Mouse (Mus musculus) thymus, adult 2 months (tissue): Measurements from ENCODE around the gene Caprin1. TPM values are rescaled to one million over a fixed set of nuclear protein-coding genes. Genes with fewer than 3 reads are reported as not detected.
A peak's percentile ranks its signal among the peaks of the same experiment; 100 is the strongest.

Source experiments
- DNase-seq: peaks from one replicate; pipeline ENCODE4 v3.0.0; 2021
- H3K27ac ChIP-seq: fragments of 200-500 bp; 2 replicates; pipeline ENCODE4 v1.5.1; 2012; ENCODE audit warnings: low read length, control low read depth; ENCODE audit not compliant: control insufficient read depth, insufficient read depth
- H3K27me3 ChIP-seq: fragments of 200-500 bp; 2 replicates; pipeline ENCODE4 v1.6.1; 2012; ENCODE audit warnings: mild to moderate bottlenecking, low read length, moderate library complexity, mixed read lengths; ENCODE audit not compliant: control insufficient read depth, insufficient read depth
- H3K36me3 ChIP-seq: fragments of 200-500 bp; 2 replicates; pipeline ENCODE4 v1.6.1; 2012; ENCODE audit warnings: mild to moderate bottlenecking, low read length, moderate library complexity; ENCODE audit not compliant: control insufficient read depth, insufficient read depth
- H3K4me1 ChIP-seq: fragments of 200-500 bp; replicated peaks from 2 replicates; pipeline ENCODE4 v1.6.1; 2012; ENCODE audit warnings: low read length; ENCODE audit not compliant: control insufficient read depth, insufficient read depth
- H3K4me3 ChIP-seq: fragments of 200-500 bp; 2 replicates; pipeline ENCODE4 v1.5.1; 2012; ENCODE audit warnings: mild to moderate bottlenecking, low read length, control low read depth, moderate library complexity; ENCODE audit not compliant: control insufficient read depth, insufficient read depth
- CTCF ChIP-seq: fragments of 200-500 bp; IDR thresholded peaks from 2 replicates; pipeline ENCODE4 v1.5.1; 2012; ENCODE audit warnings: mild to moderate bottlenecking, control low read depth, low read length, moderate library complexity, borderline replicate concordance; ENCODE audit not compliant: control insufficient read depth, poor library complexity, insufficient read depth; ENCODE audit errors: extremely low read depth
- POLR2A ChIP-seq: fragments of 200-500 bp; IDR thresholded peaks from 2 replicates; pipeline ENCODE4 v1.6.1; 2012; ENCODE audit warnings: mild to moderate bottlenecking, low read length, control low read depth, moderate library complexity; ENCODE audit not compliant: control insufficient read depth, poor library complexity, insufficient read depth; ENCODE audit errors: extremely low read depth
- WGBS: fragments of 180-500 bp; shearing (Covaris S2); methylation state at CpG from one replicate; pipeline ENCODE4 v1.1.7; 2018; 5-methylcytosine and 5-hydroxymethylcytosine counted together
- polyA plus RNA-seq: library from polyadenylated mRNA; depleted of rRNA; stranded (reverse); fragments of >200 nt; gene quantifications from 2 replicates; pipeline ENCODE4 v1.2.3, GENCODE M21; 2012

Gene Caprin1
- polyA plus RNA-seq, 1 experiment, result 182 TPM

DNA sequence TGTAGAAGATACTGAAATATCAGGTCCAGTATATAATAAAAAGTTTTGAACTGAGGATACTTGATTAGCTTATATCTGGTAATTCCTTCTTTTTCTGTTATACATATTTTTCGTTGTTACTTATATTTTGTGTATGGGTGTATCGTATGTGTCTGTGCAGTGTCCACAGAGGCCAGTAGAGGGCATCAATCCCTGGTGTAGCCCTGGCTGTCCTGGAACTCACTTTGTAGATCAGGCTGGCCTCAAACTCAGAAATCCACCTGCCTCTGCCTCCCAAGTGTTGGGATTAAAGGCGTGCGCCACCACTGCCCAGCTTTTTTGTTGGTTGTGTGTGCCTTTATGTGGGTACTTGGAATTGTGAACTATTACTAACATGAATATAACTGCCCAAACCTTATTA lies 12.8 kb downstream of the Caprin1 start:
- peak; percentile 37 for DNase-seq
- TF ChIP-seq CTCF, result peak; percentile 38; the same call in 1 of the 2 replicates
- TF ChIP-seq POLR2A, result no peak

GRCm38 (mm10) chr2:103762492-103762891 lies 35.0 kb downstream of the Caprin1 start:
- peaks cover 17% of the 10 kb centered on the region for H3K36me3 ChIP-seq
- no peaks in the 10 kb centered on the region for H3K27me3 ChIP-seq
- no peak for DNase-seq
- no peak for TF ChIP-seq CTCF
- no peak for TF ChIP-seq POLR2A
- WGBS, result 83% methylated on average over 1 of the region's 1 CpGs
- peaks cover 2% of the 10 kb centered on the region; the same call in 1 of the 2 replicates for H3K4me1 ChIP-seq
- no peak overlapping the region for H3K27ac ChIP-seq
- H3K4me3 ChIP-seq, result no peak overlapping the region

More for the DNA sequence above, 12.8 kb downstream of the Caprin1 start:
- Histone ChIP-seq H3K4me1 (no peaks in the 10 kb centered on the region), H3K27me3 (no peaks in the 10 kb centered on the region), H3K4me3 (no peak overlapping the region), H3K27ac (no peak overlapping the region), H3K36me3 (peaks cover 38% of the 10 kb centered on the region)
- WGBS, result 95% methylated on average over 4 of the region's 4 CpGs

- peaks cover 2% of the 10 kb centered on the region; the same call in 1 of the 2 replicates for H3K4me1 ChIP-seq
- 30% methylated on average over 4 of the region's 4 CpGs for WGBS
- peaks cover 14% of the 10 kb centered on the region for H3K36me3 ChIP-seq
- no peak overlapping the region for H3K27ac ChIP-seq
- no peak for DNase-seq
- H3K27me3 ChIP-seq, result no peaks in the 10 kb centered on the region
- H3K4me3 ChIP-seq, result no peak overlapping the region
- TF ChIP-seq CTCF, result no peak
- no peak for TF ChIP-seq POLR2A
Measured at GRCm38 (mm10) chr2:103761993-103762392, 35.5 kb downstream of the Caprin1 start.

- peak within 1 kb of the TSS; percentile 56 for H3K4me3 ChIP-seq
- peaks cover 5% of the 10 kb centered on the region for H3K36me3 ChIP-seq
- H3K27ac ChIP-seq, result no peak within 1 kb of the TSS
- TF ChIP-seq POLR2A (no peak), CTCF (no peak; the same call in 1 of the 2 replicates)
- peaks cover 2% of the 10 kb centered on the region; the same call in 1 of the 2 replicates for H3K4me1 ChIP-seq
- H3K27me3 ChIP-seq, result no peaks in the 10 kb centered on the region
- under 1% methylated on average over 47 of the region's 47 CpGs for WGBS
- DNase-seq, result peak; percentile 97
Measured at GRCm38 (mm10) chr2:103760906-103761716, 36.3 kb downstream of the Caprin1 start, which contains the start of gene Nat10. TSS of gene Nat10 (minus strand) at chr2:103761270.

- WGBS, result under 1% methylated on average over 12 of the region's 12 CpGs
- DNase-seq, result no peak
- Histone ChIP-seq H3K36me3 (no peaks in the 10 kb centered on the region), H3K27ac (no peak overlapping the region), H3K27me3 (no peaks in the 10 kb centered on the region), H3K4me1 (peaks cover 2% of the 10 kb centered on the region; the same call in 1 of the 2 replicates), H3K4me3 (peak overlapping the region; percentile 56)
- TF ChIP-seq POLR2A, result no peak
- no peak for TF ChIP-seq CTCF
Measured at GRCm38 (mm10) chr2:103760421-103760820, 37.0 kb downstream of the Caprin1 start.

- TF ChIP-seq POLR2A, result no peak
- TF ChIP-seq CTCF, result no peak
- Histone ChIP-seq H3K4me3 (no peak overlapping the region), H3K36me3 (peaks cover 10% of the 10 kb centered on the region; the same call in 1 of the 2 replicates), H3K4me1 (peaks cover 2% of the 10 kb centered on the region; the same call in 1 of the 2 replicates), H3K27me3 (no peaks in the 10 kb centered on the region), H3K27ac (no peak overlapping the region)
- no peak for DNase-seq
- 98% methylated on average over 9 of the region's 9 CpGs for WGBS
Measured at GRCm38 (mm10) chr2:103755458-103756085, 41.9 kb downstream of the Caprin1 start.
